Mouse (Mus musculus): ENCODE data around the gene Mtmr12. TPM values are rescaled to one million over a fixed set of nuclear protein-coding genes. Genes with fewer than 3 reads are reported as not detected.

The Mtmr12 gene
- polyA plus RNA-seq, 1 experiment: 32.0 TPM

GRCm38 (mm10) chr15:12310676-12311075 lies 105.8 kb downstream of the Mtmr12 start:
- Histone ChIP-seq H3K4me3 (ENCODE audit: low read depth, low read length) (no peak overlapping the region), H3K27ac (ENCODE audit: insufficient read depth, low read length) (no peak overlapping the region), H3K4me1 (ENCODE audit: control insufficient read depth, insufficient read depth, low read length) (peaks cover 7% of the 10 kb centered on the region), H3K36me3 (ENCODE audit: control insufficient read depth, insufficient read depth, low read length, poor library complexity, severe bottlenecking) (no peaks in the 10 kb centered on the region), H3K9me3 (replicated peaks; ENCODE audit: control insufficient read depth, insufficient read depth, low read length, poor library complexity, severe bottlenecking) (no peaks in the 10 kb centered on the region), H3K9ac (ENCODE audit: low read depth, poor library complexity, severe bottlenecking) (no peak overlapping the region), H3K27me3 (ENCODE audit: control insufficient read depth, insufficient read depth, low read length, poor library complexity, severe bottlenecking) (no peaks in the 10 kb centered on the region)
- TF ChIP-seq CTCF (IDR thresholded peaks at IDR 0.05; ENCODE audit: low read depth, low read length) (no peak), EP300 (IDR thresholded peaks at IDR 0.05; ENCODE audit: insufficient read depth, low read depth, low read length) (no peak), POLR2A (IDR thresholded peaks at IDR 0.05; ENCODE audit: insufficient read depth, low read length) (no peak)

- no peaks in the 10 kb centered on the region for H3K9me3 ChIP-seq (replicated peaks; ENCODE audit: control insufficient read depth, insufficient read depth, low read length, poor library complexity, severe bottlenecking)
- H3K36me3 ChIP-seq (ENCODE audit: control insufficient read depth, insufficient read depth, low read length, poor library complexity, severe bottlenecking): no peaks in the 10 kb centered on the region
- no peak overlapping the region for H3K27ac ChIP-seq (ENCODE audit: insufficient read depth, low read length)
- no peak overlapping the region for H3K4me3 ChIP-seq (ENCODE audit: low read depth, low read length)
- no peaks in the 10 kb centered on the region for H3K27me3 ChIP-seq (ENCODE audit: control insufficient read depth, insufficient read depth, low read length, poor library complexity, severe bottlenecking)
- no peak for TF ChIP-seq POLR2A (IDR thresholded peaks at IDR 0.05; ENCODE audit: insufficient read depth, low read length)
- no peak for TF ChIP-seq EP300 (IDR thresholded peaks at IDR 0.05; ENCODE audit: insufficient read depth, low read depth, low read length)
- TF ChIP-seq CTCF (IDR thresholded peaks at IDR 0.05; ENCODE audit: low read depth, low read length): no peak
- H3K9ac ChIP-seq (ENCODE audit: low read depth, poor library complexity, severe bottlenecking): no peak overlapping the region
- peaks cover 5% of the 10 kb centered on the region for H3K4me1 ChIP-seq (ENCODE audit: control insufficient read depth, insufficient read depth, low read length)
Measured at GRCm38 (mm10) chr15:12311465-12311864, 106.6 kb downstream of the Mtmr12 start.

- Histone ChIP-seq H3K4me1 (ENCODE audit: control insufficient read depth, insufficient read depth, low read length) (peaks cover 5% of the 10 kb centered on the region), H3K9ac (ENCODE audit: low read depth, poor library complexity, severe bottlenecking) (no peak overlapping the region), H3K36me3 (ENCODE audit: control insufficient read depth, insufficient read depth, low read length, poor library complexity, severe bottlenecking) (no peaks in the 10 kb centered on the region)
Measured at GRCm38 (mm10) chr15:12313255-12313654, 108.4 kb downstream of the Mtmr12 start.

GRCm38 (mm10) chr15:12314584-12314983 lies 109.8 kb downstream of the Mtmr12 start:
- TF ChIP-seq POLR2A (IDR thresholded peaks at IDR 0.05; ENCODE audit: insufficient read depth, low read length): no peak
- no peak for TF ChIP-seq EP300 (IDR thresholded peaks at IDR 0.05; ENCODE audit: insufficient read depth, low read depth, low read length)
- TF ChIP-seq CTCF (IDR thresholded peaks at IDR 0.05; ENCODE audit: low read depth, low read length): no peak
- Histone ChIP-seq H3K4me1 (ENCODE audit: control insufficient read depth, insufficient read depth, low read length) (peaks cover 5% of the 10 kb centered on the region), H3K9ac (ENCODE audit: low read depth, poor library complexity, severe bottlenecking) (no peak overlapping the region), H3K36me3 (ENCODE audit: control insufficient read depth, insufficient read depth, low read length, poor library complexity, severe bottlenecking) (no peaks in the 10 kb centered on the region), H3K4me3 (ENCODE audit: low read depth, low read length) (no peak overlapping the region), H3K27ac (ENCODE audit: insufficient read depth, low read length) (no peak overlapping the region), H3K27me3 (ENCODE audit: control insufficient read depth, insufficient read depth, low read length, poor library complexity, severe bottlenecking) (no peaks in the 10 kb centered on the region), H3K9me3 (replicated peaks; ENCODE audit: control insufficient read depth, insufficient read depth, low read length, poor library complexity, severe bottlenecking) (no peaks in the 10 kb centered on the region)

More at GRCm38 (mm10) chr15:12313255-12313654, 108.4 kb downstream of the Mtmr12 start:
- H3K9me3 ChIP-seq (replicated peaks; ENCODE audit: control insufficient read depth, insufficient read depth, low read length, poor library complexity, severe bottlenecking): no peaks in the 10 kb centered on the region
- no peak overlapping the region for H3K27ac ChIP-seq (ENCODE audit: insufficient read depth, low read length)
- no peaks in the 10 kb centered on the region for H3K27me3 ChIP-seq (ENCODE audit: control insufficient read depth, insufficient read depth, low read length, poor library complexity, severe bottlenecking)
- TF ChIP-seq POLR2A (IDR thresholded peaks at IDR 0.05; ENCODE audit: insufficient read depth, low read length): no peak
- TF ChIP-seq EP300 (IDR thresholded peaks at IDR 0.05; ENCODE audit: insufficient read depth, low read depth, low read length): peak; percentile 87
- H3K4me3 ChIP-seq (ENCODE audit: low read depth, low read length): no peak overlapping the region

- Histone ChIP-seq H3K4me3 (ENCODE audit: low read depth, low read length) (no peak overlapping the region), H3K9me3 (replicated peaks; ENCODE audit: control insufficient read depth, insufficient read depth, low read length, poor library complexity, severe bottlenecking) (no peaks in the 10 kb centered on the region)
Measured at GRCm38 (mm10) chr15:12315996-12316395, 111.2 kb downstream of the Mtmr12 start.

GRCm38 (mm10) chr15:12317290-12317689 lies 112.5 kb downstream of the Mtmr12 start:
- Histone ChIP-seq H3K36me3 (ENCODE audit: control insufficient read depth, insufficient read depth, low read length, poor library complexity, severe bottlenecking) (no peaks in the 10 kb centered on the region), H3K27me3 (ENCODE audit: control insufficient read depth, insufficient read depth, low read length, poor library complexity, severe bottlenecking) (no peaks in the 10 kb centered on the region), H3K4me1 (ENCODE audit: control insufficient read depth, insufficient read depth, low read length) (peaks cover 3% of the 10 kb centered on the region), H3K4me3 (ENCODE audit: low read depth, low read length) (no peak overlapping the region), H3K9ac (ENCODE audit: low read depth, poor library complexity, severe bottlenecking) (no peak overlapping the region), H3K27ac (ENCODE audit: insufficient read depth, low read length) (no peak overlapping the region), H3K9me3 (replicated peaks; ENCODE audit: control insufficient read depth, insufficient read depth, low read length, poor library complexity, severe bottlenecking) (no peaks in the 10 kb centered on the region)
- no peak for TF ChIP-seq POLR2A (IDR thresholded peaks at IDR 0.05; ENCODE audit: insufficient read depth, low read length)

More at GRCm38 (mm10) chr15:12315996-12316395, 111.2 kb downstream of the Mtmr12 start:
- Histone ChIP-seq H3K36me3 (ENCODE audit: control insufficient read depth, insufficient read depth, low read length, poor library complexity, severe bottlenecking) (no peaks in the 10 kb centered on the region), H3K9ac (ENCODE audit: low read depth, poor library complexity, severe bottlenecking) (no peak overlapping the region), H3K27ac (ENCODE audit: insufficient read depth, low read length) (no peak overlapping the region), H3K4me1 (ENCODE audit: control insufficient read depth, insufficient read depth, low read length) (peaks cover 5% of the 10 kb centered on the region), H3K27me3 (ENCODE audit: control insufficient read depth, insufficient read depth, low read length, poor library complexity, severe bottlenecking) (no peaks in the 10 kb centered on the region)
- no peak for TF ChIP-seq CTCF (IDR thresholded peaks at IDR 0.05; ENCODE audit: low read depth, low read length)
- no peak for TF ChIP-seq POLR2A (IDR thresholded peaks at IDR 0.05; ENCODE audit: insufficient read depth, low read length)
- TF ChIP-seq EP300 (IDR thresholded peaks at IDR 0.05; ENCODE audit: insufficient read depth, low read depth, low read length): no peak
